Mouse (Mus musculus): Measurements from ENCODE around the gene Rundc1. TPM values are rescaled to one million over a fixed set of nuclear protein-coding genes. Genes with fewer than 3 reads are reported as not detected.
"Not testable (repeated sequence)": the region's sequence is repeated elsewhere in the genome, so short reads cannot be mapped to it uniquely, and the experiment has no call there.

The Rundc1 gene
- polyA plus RNA-seq, 1 experiment from 2014 or later, result 24.5 TPM

DNA sequence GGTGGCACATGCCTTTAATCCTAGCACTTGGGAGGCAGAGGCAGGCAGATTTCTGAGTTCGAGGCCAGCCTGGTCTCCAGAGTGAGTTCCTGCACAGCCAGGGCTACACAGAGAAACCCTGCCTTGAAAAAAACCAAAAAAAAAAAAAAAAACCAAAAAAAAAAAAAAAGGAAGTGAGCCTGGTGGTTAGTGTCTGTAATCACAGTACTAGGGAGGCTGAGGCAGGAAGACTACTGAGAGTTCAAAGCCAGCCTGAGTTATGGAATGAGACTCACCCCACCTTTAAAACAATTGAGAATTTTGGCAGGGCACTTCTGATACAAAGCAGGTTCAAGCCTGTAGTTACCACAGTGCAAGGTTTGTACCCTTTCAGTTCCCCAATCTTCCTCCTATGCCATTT is 48.8 kb downstream of the Rundc1 start:
- peaks cover 20% of the 10 kb centered on the region for H3K4me1 ChIP-seq (replicated peaks; ENCODE audit: control insufficient read depth, insufficient read depth, low read length)
- H3K9me3 ChIP-seq (ENCODE audit: control insufficient read depth, low read length); H3K4me3 ChIP-seq (ENCODE audit: low read depth, low read length); DNase-seq (ENCODE audit: low spot score); H3K4me2 ChIP-seq (ENCODE audit: low read depth, low read length, severe bottlenecking); H3K27me3 ChIP-seq (ENCODE audit: control insufficient read depth, insufficient read depth, low read length); H3K9ac ChIP-seq (ENCODE audit: low read length); H3K27ac ChIP-seq (ENCODE audit: low read depth, low read length); ATAC-seq (replicated peaks; ENCODE audit: low FRiP score); H3K36me3 ChIP-seq (ENCODE audit: control insufficient read depth, insufficient read depth, low read length): not testable (repeated sequence)
- 80% methylated on average over 1 of the region's 1 CpGs for WGBS

DNA sequence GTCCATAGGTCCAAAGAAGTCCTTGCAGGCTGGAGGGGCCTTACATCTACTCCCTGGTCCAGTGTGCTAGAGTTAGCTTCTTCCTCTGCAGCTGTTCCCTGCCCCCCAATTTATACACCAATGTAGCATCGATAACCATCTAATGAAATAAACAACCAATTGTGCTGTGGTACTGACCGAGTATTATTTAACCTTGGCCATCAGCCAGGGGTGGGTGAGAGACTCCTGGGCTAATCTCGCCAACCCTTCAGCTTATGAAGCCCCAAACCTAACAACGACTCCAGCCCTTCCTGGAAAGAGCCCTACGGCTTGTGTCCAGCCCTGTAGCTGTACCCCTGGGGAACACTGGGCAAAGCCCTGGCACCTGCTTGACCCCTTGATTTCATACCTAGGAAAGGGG is 49.4 kb downstream of the Rundc1 start:
- ATAC-seq (replicated peaks; ENCODE audit: low FRiP score) (no peak), DNase-seq (ENCODE audit: low spot score) (no peak)
- Histone ChIP-seq H3K27me3 (ENCODE audit: control insufficient read depth, insufficient read depth, low read length) (no peaks in the 10 kb centered on the region), H3K9me3 (ENCODE audit: control insufficient read depth, low read length) (no peaks in the 10 kb centered on the region), H3K4me1 (replicated peaks; ENCODE audit: control insufficient read depth, insufficient read depth, low read length) (peaks cover 21% of the 10 kb centered on the region), H3K4me2 (ENCODE audit: low read depth, low read length, severe bottlenecking) (no peak overlapping the region), H3K4me3 (ENCODE audit: low read depth, low read length) (no peak overlapping the region), H3K27ac (ENCODE audit: low read depth, low read length) (no peak overlapping the region; the same call in 1 of the 2 replicates), H3K36me3 (ENCODE audit: control insufficient read depth, insufficient read depth, low read length) (no peaks in the 10 kb centered on the region), H3K9ac (ENCODE audit: low read length) (no peak overlapping the region)
- WGBS, result 87% methylated on average over 5 of the region's 5 CpGs

DNA sequence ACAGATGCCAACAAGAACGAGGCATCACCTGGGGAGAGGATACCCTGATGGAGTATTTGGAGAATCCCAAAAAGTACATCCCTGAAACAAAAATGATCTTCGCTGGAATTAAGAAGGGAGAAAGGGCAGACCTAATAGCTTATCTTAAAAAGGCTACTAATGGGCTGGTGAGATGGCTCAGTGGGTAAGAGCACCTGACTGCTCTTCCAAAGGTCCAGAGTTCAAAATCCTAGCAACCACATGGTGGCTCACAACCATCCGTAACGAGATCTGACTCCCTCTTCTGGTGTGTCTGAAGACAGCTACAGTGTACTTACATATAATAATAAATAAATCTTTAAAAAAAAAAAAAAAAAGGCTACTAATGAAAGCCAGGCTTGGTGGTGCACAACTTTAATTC is 51.5 kb downstream of the Rundc1 start:
- ATAC-seq (replicated peaks; ENCODE audit: low FRiP score); DNase-seq (ENCODE audit: low spot score); H3K4me3 ChIP-seq (ENCODE audit: low read depth, low read length); H3K9ac ChIP-seq (ENCODE audit: low read length); H3K36me3 ChIP-seq (ENCODE audit: control insufficient read depth, insufficient read depth, low read length); H3K9me3 ChIP-seq (ENCODE audit: control insufficient read depth, low read length); H3K27me3 ChIP-seq (ENCODE audit: control insufficient read depth, insufficient read depth, low read length); H3K27ac ChIP-seq (ENCODE audit: low read depth, low read length); H3K4me2 ChIP-seq (ENCODE audit: low read depth, low read length, severe bottlenecking): not testable (repeated sequence)
- peaks cover 27% of the 10 kb centered on the region for H3K4me1 ChIP-seq (replicated peaks; ENCODE audit: control insufficient read depth, insufficient read depth, low read length)
- 84% methylated on average over 4 of the region's 4 CpGs for WGBS

DNA sequence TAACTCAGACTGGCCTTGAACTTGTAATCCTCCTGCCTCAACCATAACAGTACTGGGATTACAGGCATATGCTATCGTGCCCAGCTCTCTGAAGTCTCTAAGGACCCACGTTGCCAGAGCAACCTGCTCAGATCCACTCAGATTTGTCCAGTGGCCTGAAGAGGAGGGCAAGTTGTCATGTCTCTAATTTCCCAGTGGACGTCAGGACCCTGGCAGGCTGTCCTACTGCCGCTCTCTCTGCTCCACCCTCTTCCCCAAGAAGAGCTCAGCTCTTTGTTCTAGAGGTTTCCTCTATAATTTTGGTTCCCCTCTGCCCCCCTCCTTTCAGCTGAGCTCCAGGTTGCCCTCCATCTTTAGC is 52.3 kb downstream of the Rundc1 start:
- DNase-seq (ENCODE audit: low spot score) (no peak), ATAC-seq (replicated peaks; ENCODE audit: low FRiP score) (peak; percentile 59)
- no peaks in the 10 kb centered on the region for H3K9me3 ChIP-seq (ENCODE audit: control insufficient read depth, low read length)
- H3K4me1 ChIP-seq (replicated peaks; ENCODE audit: control insufficient read depth, insufficient read depth, low read length), result peaks cover 27% of the 10 kb centered on the region
- peak overlapping the region; percentile 93 for H3K27ac ChIP-seq (ENCODE audit: low read depth, low read length)
- H3K27me3 ChIP-seq (ENCODE audit: control insufficient read depth, insufficient read depth, low read length), result no peaks in the 10 kb centered on the region
- WGBS, result 37% methylated on average over 4 of the region's 4 CpGs
- H3K9ac ChIP-seq (ENCODE audit: low read length), result peak overlapping the region; percentile 25; the same call in 1 of the 2 replicates
- H3K4me2 ChIP-seq (ENCODE audit: low read depth, low read length, severe bottlenecking), result peak overlapping the region; percentile 31; the same call in 1 of the 2 replicates
- no peak overlapping the region for H3K4me3 ChIP-seq (ENCODE audit: low read depth, low read length)
- H3K36me3 ChIP-seq (ENCODE audit: control insufficient read depth, insufficient read depth, low read length), result no peaks in the 10 kb centered on the region

DNA sequence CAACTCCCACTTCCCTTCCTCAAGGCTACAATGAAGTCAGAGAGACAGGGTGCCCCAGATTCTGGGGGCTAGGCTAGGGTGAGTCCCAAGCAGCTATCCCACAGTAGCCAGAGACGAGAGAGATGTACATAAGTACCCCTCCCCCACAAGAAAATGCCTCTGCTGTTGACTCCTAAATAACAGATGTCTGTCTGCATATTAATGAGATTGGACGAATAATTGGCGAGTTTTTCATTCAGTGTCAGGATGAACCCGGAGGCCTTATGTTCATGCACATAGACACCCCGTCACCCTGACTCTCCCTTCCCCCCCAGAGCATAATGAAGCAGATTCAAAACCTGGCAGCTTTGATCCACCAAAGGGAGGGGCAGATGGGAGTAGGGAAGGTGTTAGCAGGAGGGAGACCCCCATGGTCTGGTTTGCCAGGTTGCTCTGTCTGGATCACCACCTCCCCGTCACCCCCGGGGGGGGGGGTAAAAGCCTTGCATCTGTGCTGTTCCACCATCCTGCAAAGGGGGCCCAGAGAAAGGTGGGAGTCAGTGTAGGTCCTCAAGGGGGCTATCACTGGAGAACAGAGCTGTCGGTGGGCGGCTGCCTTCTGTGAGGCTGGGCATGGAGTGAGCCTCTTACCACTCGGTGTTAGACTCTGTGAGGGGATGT is 52.8 kb downstream of the Rundc1 start:
- peak; percentile 78 for DNase-seq (ENCODE audit: low spot score)
- H3K4me3 ChIP-seq (ENCODE audit: low read depth, low read length), result no peak overlapping the region

DNA sequence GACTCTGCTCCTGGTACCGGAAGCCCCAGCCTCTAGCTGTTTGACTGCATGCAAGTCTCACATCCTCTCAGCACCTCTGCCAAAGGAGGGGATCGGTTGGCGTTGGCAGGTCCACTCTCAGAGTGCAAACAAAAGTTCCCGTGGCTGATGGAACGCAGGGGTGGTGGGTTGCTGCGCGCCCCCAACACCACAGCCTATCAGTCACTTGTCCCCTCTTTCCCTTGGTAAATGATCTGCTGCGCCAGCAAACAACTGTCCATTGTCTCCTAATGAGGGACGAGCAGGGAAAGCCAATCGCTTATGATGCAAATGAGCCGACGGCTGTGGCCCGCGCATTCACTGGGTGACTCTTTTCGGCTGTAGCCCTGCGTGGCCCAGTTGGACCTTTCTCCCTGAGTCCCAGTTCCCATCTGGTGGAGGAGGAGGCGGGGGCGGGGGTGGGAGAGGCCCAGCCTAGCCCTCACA is 54.3 kb downstream of the Rundc1 start:
- peak overlapping the region; percentile 56 for H3K9ac ChIP-seq (ENCODE audit: low read length)
- no peaks in the 10 kb centered on the region for H3K9me3 ChIP-seq (ENCODE audit: control insufficient read depth, low read length)
- H3K4me2 ChIP-seq (ENCODE audit: low read depth, low read length, severe bottlenecking), result peak overlapping the region; percentile 47
- peak overlapping the region; percentile 93 for H3K27ac ChIP-seq (ENCODE audit: low read depth, low read length)
- no peaks in the 10 kb centered on the region for H3K36me3 ChIP-seq (ENCODE audit: control insufficient read depth, insufficient read depth, low read length)
- ATAC-seq (replicated peaks; ENCODE audit: low FRiP score) (peak; percentile 49), DNase-seq (ENCODE audit: low spot score) (peak; percentile 75)
- peaks cover 23% of the 10 kb centered on the region for H3K4me1 ChIP-seq (replicated peaks; ENCODE audit: control insufficient read depth, insufficient read depth, low read length)
- WGBS, result 6% methylated on average over 18 of the region's 18 CpGs
- no peaks in the 10 kb centered on the region for H3K27me3 ChIP-seq (ENCODE audit: control insufficient read depth, insufficient read depth, low read length)
- peak overlapping the region; percentile 16 for H3K4me3 ChIP-seq (ENCODE audit: low read depth, low read length)

More for the DNA sequence above, 52.8 kb downstream of the Rundc1 start:
- ATAC-seq (replicated peaks; ENCODE audit: low FRiP score), result peak; percentile 80
- Histone ChIP-seq H3K4me1 (replicated peaks; ENCODE audit: control insufficient read depth, insufficient read depth, low read length) (peaks cover 23% of the 10 kb centered on the region), H3K9me3 (ENCODE audit: control insufficient read depth, low read length) (no peaks in the 10 kb centered on the region), H3K36me3 (ENCODE audit: control insufficient read depth, insufficient read depth, low read length) (no peaks in the 10 kb centered on the region), H3K4me2 (ENCODE audit: low read depth, low read length, severe bottlenecking) (peak overlapping the region; percentile 31; the same call in 1 of the 2 replicates), H3K9ac (ENCODE audit: low read length) (peak overlapping the region; percentile 25; the same call in 1 of the 2 replicates), H3K27ac (ENCODE audit: low read depth, low read length) (peak overlapping the region; percentile 93), H3K27me3 (ENCODE audit: control insufficient read depth, insufficient read depth, low read length) (no peaks in the 10 kb centered on the region)
- WGBS, result 36% methylated on average over 10 of the region's 10 CpGs

DNA sequence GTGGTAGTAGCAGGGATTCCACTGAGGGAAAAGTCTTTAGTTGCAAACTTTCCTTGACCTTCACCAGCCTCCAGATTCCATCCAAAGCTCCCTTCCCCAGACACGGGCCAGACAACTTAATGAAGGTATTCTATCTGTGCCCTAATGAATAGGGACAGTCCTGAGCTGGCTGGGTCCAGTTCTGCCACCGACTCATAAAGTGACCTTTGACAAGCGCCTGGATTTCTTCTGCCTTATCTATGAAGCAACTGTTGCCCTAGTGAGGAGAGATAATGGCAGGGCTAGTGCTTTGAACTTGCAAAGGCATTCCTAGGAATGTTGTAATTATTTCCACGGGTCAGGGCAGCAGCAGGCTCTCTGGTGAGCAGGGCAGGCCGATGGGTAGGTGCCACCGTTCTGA is 56.0 kb downstream of the Rundc1 start:
- H3K9me3 ChIP-seq (ENCODE audit: control insufficient read depth, low read length), result no peaks in the 10 kb centered on the region
- H3K4me1 ChIP-seq (replicated peaks; ENCODE audit: control insufficient read depth, insufficient read depth, low read length), result peaks cover 23% of the 10 kb centered on the region
- DNase-seq (ENCODE audit: low spot score) (no peak), ATAC-seq (replicated peaks; ENCODE audit: low FRiP score) (no peak)
- no peak overlapping the region for H3K27ac ChIP-seq (ENCODE audit: low read depth, low read length)
- no peak overlapping the region for H3K9ac ChIP-seq (ENCODE audit: low read length)
- H3K4me2 ChIP-seq (ENCODE audit: low read depth, low read length, severe bottlenecking), result no peak overlapping the region
- no peaks in the 10 kb centered on the region for H3K27me3 ChIP-seq (ENCODE audit: control insufficient read depth, insufficient read depth, low read length)
- 67% methylated on average over 6 of the region's 6 CpGs for WGBS
- no peak overlapping the region for H3K4me3 ChIP-seq (ENCODE audit: low read depth, low read length)
- H3K36me3 ChIP-seq (ENCODE audit: control insufficient read depth, insufficient read depth, low read length), result no peaks in the 10 kb centered on the region

DNA sequence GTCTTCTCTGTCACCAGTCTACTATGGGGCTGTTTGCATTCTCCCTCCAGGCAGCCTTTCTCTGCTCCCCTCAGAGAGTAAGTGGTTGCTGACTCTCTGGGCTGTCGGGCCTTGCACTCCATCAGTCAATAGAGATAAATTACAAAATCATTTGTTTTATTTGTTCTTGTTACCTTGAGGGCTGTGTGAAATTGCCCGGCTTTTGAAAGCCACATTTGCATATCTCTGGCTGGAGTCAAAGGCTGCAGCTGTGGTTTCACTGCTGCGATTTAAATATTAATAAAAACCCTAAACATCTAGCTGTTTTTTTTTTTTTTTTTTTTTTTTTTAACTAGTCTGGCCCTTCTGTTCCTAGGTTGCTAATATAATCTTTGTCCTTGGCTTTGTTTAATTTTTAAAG is 58.9 kb downstream of the Rundc1 start:
- H3K4me2 ChIP-seq (ENCODE audit: low read depth, low read length, severe bottlenecking), result no peak overlapping the region
- peaks cover 12% of the 10 kb centered on the region for H3K4me1 ChIP-seq (replicated peaks; ENCODE audit: control insufficient read depth, insufficient read depth, low read length)
- no peaks in the 10 kb centered on the region for H3K9me3 ChIP-seq (ENCODE audit: control insufficient read depth, low read length)
- no peak overlapping the region for H3K4me3 ChIP-seq (ENCODE audit: low read depth, low read length)
- 45% methylated on average over 3 of the region's 3 CpGs for WGBS
- no peaks in the 10 kb centered on the region; the same call in 1 of the 2 replicates for H3K36me3 ChIP-seq (ENCODE audit: control insufficient read depth, insufficient read depth, low read length)
- no peak overlapping the region for H3K27ac ChIP-seq (ENCODE audit: low read depth, low read length)
- DNase-seq (ENCODE audit: low spot score) (no peak), ATAC-seq (replicated peaks; ENCODE audit: low FRiP score) (no peak)
- no peak overlapping the region for H3K9ac ChIP-seq (ENCODE audit: low read length)
- H3K27me3 ChIP-seq (ENCODE audit: control insufficient read depth, insufficient read depth, low read length), result no peaks in the 10 kb centered on the region

DNA sequence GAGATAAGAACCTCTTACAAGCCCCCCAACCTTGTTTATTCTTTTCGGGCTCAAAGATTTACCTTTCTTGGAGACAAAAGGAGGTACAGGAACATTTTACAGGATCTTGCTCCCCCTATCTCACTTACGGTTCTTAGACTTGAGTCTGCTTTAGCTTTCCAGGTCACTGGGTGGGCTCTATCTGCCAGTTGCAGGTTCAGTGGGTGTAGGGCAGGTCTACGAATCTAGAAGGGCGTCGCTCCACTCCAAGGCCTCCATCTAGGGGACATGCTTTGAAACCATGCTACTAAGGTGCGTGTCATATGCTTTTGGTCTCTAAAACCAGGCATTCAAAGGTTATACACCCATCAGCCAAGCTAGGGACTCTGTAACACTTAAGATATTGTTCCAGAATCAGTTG is 59.4 kb downstream of the Rundc1 start:
- 74% methylated on average over 6 of the region's 6 CpGs for WGBS
- DNase-seq (ENCODE audit: low spot score), result no peak
- no peak for ATAC-seq (replicated peaks; ENCODE audit: low FRiP score)

More for the DNA sequence above, 59.4 kb downstream of the Rundc1 start:
- Histone ChIP-seq H3K27me3 (ENCODE audit: control insufficient read depth, insufficient read depth, low read length) (no peaks in the 10 kb centered on the region), H3K4me1 (replicated peaks; ENCODE audit: control insufficient read depth, insufficient read depth, low read length) (peaks cover 8% of the 10 kb centered on the region), H3K9ac (ENCODE audit: low read length) (no peak overlapping the region), H3K9me3 (ENCODE audit: control insufficient read depth, low read length) (no peaks in the 10 kb centered on the region), H3K4me2 (ENCODE audit: low read depth, low read length, severe bottlenecking) (no peak overlapping the region), H3K36me3 (ENCODE audit: control insufficient read depth, insufficient read depth, low read length) (no peaks in the 10 kb centered on the region; the same call in 1 of the 2 replicates), H3K27ac (ENCODE audit: low read depth, low read length) (no peak overlapping the region), H3K4me3 (ENCODE audit: low read depth, low read length) (no peak overlapping the region)

All from forebrain, embryonic 11.5 days (tissue).